In genomic region chr5:83339144-83339543, GRCm38 (mm10) we compare ENCODE assay signal across 25 mouse cellular contexts. TPM values are rescaled to one million over a fixed set of nuclear protein-coding genes. Genes with fewer than 3 reads are reported as not detected.
"Had no signal": no experiment of that assay in that cellular context is flagged by ENCODE, and none has a peak within 500 bp of the region (broad histone marks: within the 10 kb centered on the region; RNA-seq: fewer than 3 reads in every experiment).

No protein-coding gene starts in this region.

- ATAC-seq: hindbrain, embryonic 16.5 days; inflammation-experienced regulatory T-cells, adult 6 months; intestine, embryonic 15.5 days; intestine, postnatal 0 days had no signal

- H3K9me3 ChIP-seq: heart, embryonic 10.5 days; heart, embryonic 12.5 days; hindbrain, embryonic 10.5 days; hindbrain, embryonic 12.5 days; intestine, embryonic 15.5 days; limb, embryonic 10.5 days; limb, embryonic 12.5 days had no signal

- H3K27me3 ChIP-seq: heart, embryonic 12.5 days; hindbrain, embryonic 12.5 days; intestine, embryonic 15.5 days; limb, embryonic 12.5 days had no signal

- H3K9ac ChIP-seq: heart, embryonic 12.5 days; hindbrain, embryonic 12.5 days; hindbrain, embryonic 14.5 days; intestine, embryonic 15.5 days; limb, embryonic 12.5 days had no signal

- H3K36me3 ChIP-seq: heart, embryonic 12.5 days; hindbrain, embryonic 10.5 days; hindbrain, embryonic 12.5 days; intestine, embryonic 15.5 days; limb, embryonic 10.5 days; limb, embryonic 12.5 days had no signal

- H3K4me2 ChIP-seq: heart, embryonic 12.5 days; hindbrain, embryonic 12.5 days; hindbrain, embryonic 14.5 days; intestine, embryonic 15.5 days; limb, embryonic 12.5 days had no signal

- H3K4me1 ChIP-seq: heart, embryonic 10.5 days; heart, embryonic 12.5 days; hindbrain, embryonic 10.5 days; hindbrain, embryonic 12.5 days; intestine, embryonic 15.5 days; limb, embryonic 10.5 days; limb, embryonic 12.5 days had no signal

- DNase-seq: gastrocnemius, adult 2 months; gastrocnemius, postnatal 10 days; gastrocnemius, postnatal 25 days; heart, adult 18-20 months; heart, postnatal 10 days; heart, postnatal 4 days; kidney, adult 18-20 months; kidney, adult 8-10 months; kidney, postnatal 10 days; kidney, postnatal 25 days; kidney, postnatal 4 days had no signal

- H3K4me3 ChIP-seq: gastrocnemius, adult 2 months; heart, embryonic 10.5 days; heart, embryonic 12.5 days; hindbrain, embryonic 10.5 days; hindbrain, embryonic 12.5 days; intestine, embryonic 15.5 days; layer of hippocampus, adult 2 months; left cerebral cortex, adult 2 months; limb, embryonic 10.5 days; limb, embryonic 12.5 days had no signal

- H3K27ac ChIP-seq: gastrocnemius, adult 2 months; heart, embryonic 10.5 days; hindbrain, embryonic 10.5 days; hindbrain, embryonic 12.5 days; hindbrain, embryonic 14.5 days; intestine, embryonic 15.5 days; layer of hippocampus, adult 2 months; left cerebral cortex, adult 2 months; limb, embryonic 10.5 days; limb, embryonic 12.5 days had no signal

RNA-seq across cellular contexts. Expression of gene Tecrl, which starts 15.9 kb away (rescaled TPM):
- polyA plus RNA-seq: inflammation-experienced regulatory T-cells, adult 6 months; intestine, postnatal 0 days; kidney, embryonic 14.5 days; limb, embryonic 10.5 days had no signal
